Mouse (Mus musculus) thymus, adult 2 months (tissue): ENCODE results near the gene Fam166b. TPM values are rescaled to one million over a fixed set of nuclear protein-coding genes. Genes with fewer than 3 reads are reported as not detected.

Source experiments
- DNase-seq: peaks from one replicate; pipeline ENCODE4 v3.0.0; 2021
- H3K27ac ChIP-seq: fragments of 200-500 bp; 2 replicates; pipeline ENCODE4 v1.5.1; 2012; ENCODE audit warnings: low read length, control low read depth; ENCODE audit not compliant: control insufficient read depth, insufficient read depth
- H3K27me3 ChIP-seq: fragments of 200-500 bp; 2 replicates; pipeline ENCODE4 v1.6.1; 2012; ENCODE audit warnings: mild to moderate bottlenecking, low read length, moderate library complexity, mixed read lengths; ENCODE audit not compliant: control insufficient read depth, insufficient read depth
- H3K36me3 ChIP-seq: fragments of 200-500 bp; 2 replicates; pipeline ENCODE4 v1.6.1; 2012; ENCODE audit warnings: mild to moderate bottlenecking, low read length, moderate library complexity; ENCODE audit not compliant: control insufficient read depth, insufficient read depth
- H3K4me1 ChIP-seq: fragments of 200-500 bp; replicated peaks from 2 replicates; pipeline ENCODE4 v1.6.1; 2012; ENCODE audit warnings: low read length; ENCODE audit not compliant: control insufficient read depth, insufficient read depth
- H3K4me3 ChIP-seq: fragments of 200-500 bp; 2 replicates; pipeline ENCODE4 v1.5.1; 2012; ENCODE audit warnings: mild to moderate bottlenecking, low read length, control low read depth, moderate library complexity; ENCODE audit not compliant: control insufficient read depth, insufficient read depth
- CTCF ChIP-seq: fragments of 200-500 bp; IDR thresholded peaks from 2 replicates; pipeline ENCODE4 v1.5.1; 2012; ENCODE audit warnings: mild to moderate bottlenecking, control low read depth, low read length, moderate library complexity, borderline replicate concordance; ENCODE audit not compliant: control insufficient read depth, poor library complexity, insufficient read depth; ENCODE audit errors: extremely low read depth
- POLR2A ChIP-seq: fragments of 200-500 bp; IDR thresholded peaks from 2 replicates; pipeline ENCODE4 v1.6.1; 2012; ENCODE audit warnings: mild to moderate bottlenecking, low read length, control low read depth, moderate library complexity; ENCODE audit not compliant: control insufficient read depth, poor library complexity, insufficient read depth; ENCODE audit errors: extremely low read depth
- WGBS: fragments of 180-500 bp; shearing (Covaris S2); methylation state at CpG from one replicate; pipeline ENCODE4 v1.1.7; 2018; 5-methylcytosine and 5-hydroxymethylcytosine counted together
- polyA plus RNA-seq: library from polyadenylated mRNA; depleted of rRNA; stranded (reverse); fragments of >200 nt; gene quantifications from 2 replicates; pipeline ENCODE4 v1.2.3, GENCODE M21; 2012

Fam166b gene
- polyA plus RNA-seq, 1 experiment: 0.22 TPM

- no peaks in the 10 kb centered on the region for H3K36me3 ChIP-seq
- H3K4me3 ChIP-seq: no peak overlapping the region
- WGBS: 93% methylated on average over 12 of the region's 12 CpGs
- H3K27me3 ChIP-seq: no peaks in the 10 kb centered on the region; the same call in 1 of the 2 replicates
- no peaks in the 10 kb centered on the region for H3K4me1 ChIP-seq
- H3K27ac ChIP-seq: no peak overlapping the region
- DNase-seq: no peak
- TF ChIP-seq POLR2A: no peak
- no peak for TF ChIP-seq CTCF
These were observed 21.6 kb downstream of the Fam166b start for GRCm38 (mm10) chr4:43407071-43407920.

- H3K27me3 ChIP-seq: no peaks in the 10 kb centered on the region; the same call in 1 of the 2 replicates
These were observed 22.6 kb downstream of the Fam166b start for GRCm38 (mm10) chr4:43406162-43406971.

GRCm38 (mm10) chr4:43404697-43405096, 24.2 kb downstream of the Fam166b start:
- Histone ChIP-seq H3K4me3 (no peak overlapping the region), H3K4me1 (no peaks in the 10 kb centered on the region), H3K27me3 (no peaks in the 10 kb centered on the region; the same call in 1 of the 2 replicates), H3K27ac (no peak overlapping the region), H3K36me3 (no peaks in the 10 kb centered on the region)
- WGBS: 94% methylated on average over 10 of the region's 10 CpGs
- DNase-seq: no peak
- no peak for TF ChIP-seq POLR2A

More at GRCm38 (mm10) chr4:43406162-43406971, 22.6 kb downstream of the Fam166b start:
- Histone ChIP-seq H3K4me1 (no peaks in the 10 kb centered on the region), H3K36me3 (no peaks in the 10 kb centered on the region), H3K27ac (no peak overlapping the region), H3K4me3 (no peak overlapping the region)
- WGBS: 15% methylated on average over 28 of the region's 28 CpGs
- TF ChIP-seq CTCF (no peak), POLR2A (no peak)
- no peak for DNase-seq

- Histone ChIP-seq H3K4me3 (no peak overlapping the region), H3K27me3 (no peaks in the 10 kb centered on the region; the same call in 1 of the 2 replicates), H3K27ac (no peak overlapping the region), H3K4me1 (no peaks in the 10 kb centered on the region), H3K36me3 (no peaks in the 10 kb centered on the region)
- WGBS: 55% methylated on average over 9 of the region's 9 CpGs
- DNase-seq: no peak
- TF ChIP-seq CTCF (no peak), POLR2A (no peak)
These were observed 26.7 kb downstream of the Fam166b start for GRCm38 (mm10) chr4:43402212-43402611.

GRCm38 (mm10) chr4:43401486-43401885, 27.4 kb downstream of the Fam166b start:
- DNase-seq: no peak
- 90% methylated on average over 10 of the region's 10 CpGs for whole genome bisulfite sequencing
- Histone ChIP-seq H3K27ac (no peak overlapping the region), H3K4me3 (no peak overlapping the region), H3K36me3 (no peaks in the 10 kb centered on the region), H3K27me3 (no peaks in the 10 kb centered on the region; the same call in 1 of the 2 replicates), H3K4me1 (no peaks in the 10 kb centered on the region)
- TF ChIP-seq CTCF: no peak
- no peak for TF ChIP-seq POLR2A

GRCm38 (mm10) chr4:43400976-43401375, 28.0 kb downstream of the Fam166b start:
- Histone ChIP-seq H3K4me1 (no peaks in the 10 kb centered on the region), H3K36me3 (no peaks in the 10 kb centered on the region), H3K27me3 (no peaks in the 10 kb centered on the region), H3K27ac (no peak overlapping the region), H3K4me3 (no peak overlapping the region)
- no peak for DNase-seq
- 81% methylated on average over 10 of the region's 10 CpGs for WGBS
- TF ChIP-seq CTCF (no peak), POLR2A (no peak)
